Mouse (Mus musculus) fibroblast of lung, adult 2 months (primary cell): ENCODE results near the gene Cnnm3.

Source experiments
- DNase-seq: peaks from one replicate; pipeline ENCODE4 v3.0.0-alpha.2; 2011; ENCODE audit warnings: low read depth

Gene Cnnm3

DNA sequence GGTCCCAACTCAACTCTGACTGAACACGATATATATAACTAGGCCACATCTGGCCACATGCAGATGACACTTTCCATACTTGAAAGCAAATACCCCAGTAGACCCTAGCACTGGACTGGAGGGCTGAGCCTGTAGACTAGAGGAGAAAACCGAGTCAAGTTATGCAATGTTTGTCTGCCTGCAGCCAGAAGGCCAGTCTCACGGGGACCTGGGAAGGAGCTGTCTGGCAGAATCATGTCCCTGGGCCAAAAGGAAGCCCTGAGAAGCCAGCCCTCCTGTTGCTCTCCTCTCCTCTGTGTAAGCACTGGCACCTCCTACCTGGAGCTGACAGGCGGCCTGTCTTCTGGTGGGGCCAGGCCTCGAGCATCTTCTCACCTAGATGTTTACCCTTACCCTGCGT is 63.7 kb downstream of the Cnnm3 start:
- no peak for DNase-seq

DNA sequence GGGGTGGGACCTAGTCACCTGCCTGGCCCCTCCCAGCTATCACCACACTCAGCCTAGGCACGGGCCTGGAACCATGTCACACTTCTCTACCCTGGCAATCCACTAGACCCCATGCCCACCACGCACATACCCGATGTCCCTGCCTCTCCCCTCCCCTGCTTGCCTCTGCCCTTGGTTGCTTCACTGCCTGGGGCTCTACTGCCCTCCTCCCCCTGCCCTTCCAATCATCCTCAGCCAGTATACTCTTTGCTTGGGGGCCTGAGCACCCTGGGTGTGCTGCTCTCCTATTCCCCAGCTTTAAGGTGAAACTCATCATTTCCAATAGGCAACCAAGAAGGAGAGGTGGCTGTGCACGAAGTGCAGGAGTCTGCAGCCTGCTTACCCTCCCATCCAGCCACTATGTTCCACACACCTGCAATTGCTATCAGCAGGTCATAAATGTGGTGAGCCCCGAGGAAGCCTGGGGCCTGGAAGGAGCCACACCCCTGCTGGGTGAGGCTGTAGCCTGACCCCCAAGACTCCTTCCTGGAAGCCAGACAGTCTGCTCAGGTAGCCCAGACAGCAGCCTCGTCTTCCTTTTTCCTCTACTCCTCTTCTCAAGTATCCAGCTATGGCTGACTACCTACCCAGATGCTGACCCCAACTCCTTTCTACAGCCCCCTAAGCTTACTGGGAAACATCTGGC is 65.5 kb downstream of the Cnnm3 start:
- no peak for DNase-seq
